Mouse (Mus musculus) bone marrow macrophage, adult 2 months (primary cell): ENCODE measurements around the gene Zim1.

ENCODE experiments used
- CTCF ChIP-seq: IDR thresholded peaks from 2 replicates; pipeline ENCODE4 v1.5.1; 2012; ENCODE audit warnings: low read depth, mild to moderate bottlenecking, low read length, moderate library complexity
- POLR2A ChIP-seq: IDR thresholded peaks from 2 replicates; pipeline ENCODE4 v1.6.1; 2012; ENCODE audit warnings: mild to moderate bottlenecking, low read depth, low read length, borderline replicate concordance

DNA sequence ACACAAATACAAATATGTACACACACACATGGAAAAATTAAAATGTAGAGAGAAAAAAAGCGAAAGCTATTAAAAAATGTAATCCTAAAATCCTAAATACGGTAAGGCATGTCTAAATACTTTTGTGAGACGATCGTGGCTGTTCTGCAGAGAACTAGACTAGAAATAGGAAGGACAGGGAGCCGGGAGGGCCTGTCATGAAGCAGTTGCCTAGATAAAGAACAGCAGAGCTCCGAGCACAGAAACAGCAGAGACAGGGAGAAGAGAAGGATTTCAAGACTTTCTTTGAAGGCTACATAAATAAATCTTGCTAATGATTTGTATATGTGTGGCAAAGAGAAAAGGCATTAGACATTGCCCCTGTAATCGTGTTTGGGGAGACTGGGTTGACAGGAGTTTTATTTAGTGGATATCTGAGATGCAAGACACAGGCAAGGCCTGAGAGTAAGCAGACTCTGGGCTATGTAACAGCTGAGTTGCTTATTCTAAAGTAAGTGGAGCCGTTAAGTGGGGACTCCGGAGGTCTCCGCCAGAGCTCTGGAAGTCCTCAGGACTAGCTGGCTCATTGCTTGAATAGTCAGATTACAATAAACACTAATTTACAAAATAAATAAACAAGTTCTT, 48.1 kb upstream of the Zim1 start:
- TF ChIP-seq CTCF (no peak), POLR2A (no peak)
